Mouse (Mus musculus): ENCODE results near the gene Gm20737. TPM values are rescaled to one million over a fixed set of nuclear protein-coding genes. Genes with fewer than 3 reads are reported as not detected.
"Not testable (repeated sequence)": the region's sequence is repeated elsewhere in the genome, so short reads cannot be mapped to it uniquely, and the experiment has no call there.

Gm20737 gene
- total RNA-seq (2021): not detected
- long read RNA-seq, experiment 1: 0 reads
- long read RNA-seq, experiment 2: 0 reads

DNA sequence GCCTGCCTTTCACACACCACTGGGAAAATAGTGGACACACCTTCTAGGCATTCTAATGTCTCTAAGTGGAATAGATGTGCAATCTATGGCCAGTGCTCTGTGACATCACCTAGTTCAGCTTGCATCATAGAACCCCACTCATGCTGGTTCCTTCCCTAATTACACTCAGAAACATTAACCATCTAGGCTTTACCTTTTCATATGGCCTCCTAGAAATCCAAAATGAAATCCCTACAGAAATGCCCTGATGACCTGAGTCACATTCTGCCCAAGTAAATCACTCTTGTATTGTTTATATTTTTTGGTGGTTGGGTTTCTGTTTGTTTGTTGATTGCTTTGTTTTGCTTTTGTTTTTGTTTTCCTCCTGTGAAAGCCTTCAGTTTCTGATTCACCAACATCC is at the start of gene Gm20737:
Gm20737 (minus strand) TSS at position 101 of the 400 bp plus-strand sequence.
- DNase-seq: not testable (repeated sequence)

- not testable (repeated sequence) for DNase-seq
Observed at GRCm38 (mm10) chrY:10553153-10553552, 17.3 kb upstream of the Gm20737 start, which contains the start of gene Gm21775. Gm21775 (plus strand) TSS chrY:10553453.

Other genes starting within 250 kb of the Gm20737 start
- not detected for gene Gm20834, start 211.5 kb downstream of the Gm20737 start, total RNA-seq (2021)
- not detected for gene Gm28510, start 123.3 kb downstream of the Gm20737 start, total RNA-seq (2021)
- not detected for gene Gm21775, start 17.4 kb upstream of the Gm20737 start, total RNA-seq (2021)
- not detected for gene Gm21900, start 80.3 kb upstream of the Gm20737 start, total RNA-seq (2021)
- gene Gm20777, start 216.4 kb upstream of the Gm20737 start, total RNA-seq (2021): not detected

Data from heart, adult 18-20 months (tissue).